Mouse (Mus musculus) brain, adult 2 months (tissue): ENCODE measurements at regions not wholly inside any gene's neighbourhood (a gene's known extent, or its start where the extent isn't known, plus 50 kb on each side); places are given as distances from the start of the nearest gene placed in this dataset.
"Not testable (repeated sequence)": the region's sequence is repeated elsewhere in the genome, so short reads cannot be mapped to it uniquely, and the experiment has no call there.

Source experiments
- DNase-seq: peaks from one replicate; pipeline ENCODE4 v3.0.0; 2011; ENCODE audit warnings: low read depth, low spot score

GRCm38 (mm10) chr6:140816359-140816758, 87.3 kb downstream of the Gm11077 start:
- DNase-seq: no peak

DNA sequence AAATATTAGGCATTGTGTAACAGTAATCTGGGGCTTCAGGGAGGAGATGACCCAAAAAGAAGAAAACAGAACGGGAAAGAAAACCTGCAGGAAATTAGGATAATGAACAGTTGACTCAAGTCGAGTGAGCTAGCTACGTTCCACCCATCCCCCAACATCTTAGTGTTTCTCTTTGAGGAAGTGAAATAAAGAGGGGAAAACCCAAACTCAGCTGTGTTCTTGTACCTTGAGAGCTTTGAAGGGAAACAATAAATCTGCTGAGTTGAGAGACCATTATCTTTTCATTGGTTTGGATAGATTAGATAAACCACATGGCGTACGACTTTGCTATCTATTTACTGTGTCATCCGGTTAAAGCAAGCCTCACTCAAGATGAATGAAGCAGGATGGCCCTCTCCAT, 87.7 kb downstream of the Gm11077 start:
- peak; percentile 33 for DNase-seq

DNA sequence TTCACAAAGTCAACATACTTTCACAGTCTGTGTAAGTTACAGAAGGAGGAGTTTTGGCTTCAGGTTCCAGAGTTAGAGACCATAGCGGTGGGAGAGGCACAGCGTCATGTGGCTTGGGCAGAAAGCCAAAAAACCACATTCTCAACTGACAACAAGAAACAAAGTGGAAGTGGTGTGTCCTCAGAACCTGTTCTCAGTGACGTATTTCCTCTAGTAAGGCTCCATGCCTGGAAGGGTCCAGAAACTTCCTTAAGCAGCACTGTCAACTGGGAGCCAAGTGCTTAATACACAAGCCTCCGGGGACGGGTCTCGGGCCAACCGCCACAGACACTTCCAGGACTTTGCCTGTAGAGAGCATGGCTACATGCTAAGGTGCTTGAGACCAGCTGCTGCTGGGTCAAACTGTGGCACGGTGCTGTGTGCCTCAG, 90.4 kb downstream of the Gm11077 start:
- DNase-seq: no peak

DNA sequence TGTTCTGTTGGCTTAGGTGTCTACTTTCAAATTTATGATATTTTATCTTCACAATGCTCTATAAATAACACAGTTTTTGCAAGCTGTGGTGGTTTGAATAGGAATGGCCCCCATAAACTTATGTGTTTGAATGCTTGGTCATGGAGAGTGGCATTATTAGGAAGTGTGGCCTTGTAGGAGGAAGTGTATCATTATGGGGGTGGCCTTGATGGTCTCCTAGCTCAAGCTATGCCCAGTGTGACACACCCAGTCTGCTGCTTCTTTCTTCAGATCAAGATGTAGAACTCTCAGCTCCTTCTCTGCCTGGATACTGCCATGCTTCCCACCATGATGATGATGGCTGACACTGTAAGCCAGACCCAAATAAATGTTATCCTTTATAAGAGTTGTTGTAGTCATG, 97.4 kb downstream of the Gm11077 start:
- no peak for DNase-seq

GRCm38 (mm10) chr6:140827651-140828050, 98.6 kb downstream of the Gm11077 start:
- no peak for DNase-seq

- DNase-seq: no peak
Measured at GRCm38 (mm10) chr6:140843292-140843991, 114.4 kb downstream of the Gm11077 start.

GRCm38 (mm10) chr6:140847165-140847564, 118.1 kb downstream of the Gm11077 start:
- peak; percentile 59 for DNase-seq

DNA sequence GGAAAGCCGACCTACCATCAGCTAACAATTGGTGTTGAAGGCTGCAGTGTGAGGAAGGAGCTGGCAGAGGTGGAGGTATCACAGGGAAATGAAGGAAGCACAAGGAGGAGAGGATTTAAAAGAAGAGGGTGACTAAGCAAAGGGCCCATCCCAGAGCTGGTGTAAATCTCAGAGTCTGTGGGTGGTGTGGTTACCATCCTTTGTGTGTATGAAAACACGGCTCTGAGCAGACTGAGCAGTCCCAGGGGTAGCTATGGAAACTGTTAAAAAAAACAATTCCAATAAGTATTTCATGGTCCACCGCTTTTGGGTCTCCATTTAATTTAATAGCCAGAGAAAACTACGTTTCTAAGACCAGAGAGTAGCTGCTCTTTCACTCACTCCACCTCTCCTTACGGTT, 123.3 kb downstream of the Gm11077 start:
- peak; percentile 77 for DNase-seq

GRCm38 (mm10) chr6:140853508-140853907, 124.4 kb downstream of the Gm11077 start:
- DNase-seq: peak; percentile 76

DNA sequence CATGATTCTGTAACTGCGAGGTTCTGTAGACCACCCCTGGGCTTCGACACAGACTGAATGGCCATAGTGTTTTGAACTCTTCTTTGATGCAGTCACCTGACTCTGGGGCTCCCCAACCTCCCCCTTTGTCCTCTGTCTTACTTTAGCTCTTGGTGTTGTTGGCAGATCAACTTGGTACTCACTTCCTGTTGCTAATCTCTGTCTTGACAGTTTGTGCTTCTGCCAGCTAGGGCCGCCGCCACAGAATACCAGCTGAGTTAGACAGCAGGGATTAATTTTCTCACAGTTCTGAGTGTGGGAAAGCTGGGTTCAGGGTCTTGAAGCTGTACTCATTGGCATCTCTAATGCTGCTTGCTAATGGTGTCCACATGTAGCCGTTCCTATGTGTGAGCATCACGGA, 125.6 kb downstream of the Gm11077 start:
- DNase-seq: no peak

- no peak for DNase-seq
Measured at GRCm38 (mm10) chr6:140856468-140857117, 127.5 kb downstream of the Gm11077 start.

DNA sequence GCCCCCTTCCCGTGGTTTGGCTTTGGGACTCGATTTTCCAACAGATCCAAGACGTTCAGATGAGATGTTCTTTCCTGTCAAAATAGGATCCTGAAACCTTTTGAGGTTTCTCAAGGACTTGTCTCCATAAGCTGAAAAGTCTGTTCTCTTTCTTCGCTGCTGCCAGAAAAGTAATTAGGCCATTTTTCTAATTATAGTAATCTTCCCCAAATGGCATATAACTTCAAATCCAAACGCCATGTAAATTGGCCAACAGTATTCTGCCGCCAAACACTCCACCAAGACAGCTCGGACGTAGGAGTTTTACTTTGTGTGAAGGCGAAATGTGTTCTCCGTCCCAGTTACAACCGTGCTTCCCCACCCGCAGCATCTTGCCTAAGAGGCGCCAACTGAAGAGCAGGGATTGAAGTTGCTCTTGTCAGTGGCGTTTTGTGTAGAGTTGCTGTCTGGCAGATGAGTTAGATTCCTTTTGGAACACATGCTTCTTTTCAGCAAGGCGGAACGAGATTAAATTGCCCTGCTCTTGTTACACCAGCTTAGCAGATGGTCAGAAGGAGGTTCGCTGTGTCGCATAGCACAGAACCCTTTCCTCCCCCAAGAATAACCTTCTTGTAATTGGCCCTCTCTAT, 128.1 kb downstream of the Gm11077 start:
- DNase-seq: peak; percentile 89

DNA sequence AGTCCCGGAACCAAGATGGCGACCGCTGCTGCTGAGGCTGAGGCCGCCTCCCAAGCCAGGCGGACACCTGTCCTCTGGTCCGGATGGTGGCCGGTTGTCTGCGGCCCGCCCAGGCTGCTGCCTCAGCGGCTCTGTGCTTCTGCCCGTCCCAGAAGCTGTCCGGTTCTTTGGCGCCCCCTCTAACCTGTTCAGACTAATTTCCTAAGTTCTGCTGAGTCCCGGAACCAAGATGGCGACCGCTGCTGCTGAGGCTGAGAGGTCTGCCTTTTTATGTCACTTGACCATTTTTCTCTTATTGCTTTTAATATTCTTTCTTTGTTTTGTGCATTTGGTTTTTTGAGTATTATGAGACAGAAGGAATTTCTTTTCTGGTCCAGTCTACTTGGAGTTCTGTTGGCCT, 140.4 kb downstream of the Gm11077 start:
- DNase-seq: not testable (repeated sequence)

DNA sequence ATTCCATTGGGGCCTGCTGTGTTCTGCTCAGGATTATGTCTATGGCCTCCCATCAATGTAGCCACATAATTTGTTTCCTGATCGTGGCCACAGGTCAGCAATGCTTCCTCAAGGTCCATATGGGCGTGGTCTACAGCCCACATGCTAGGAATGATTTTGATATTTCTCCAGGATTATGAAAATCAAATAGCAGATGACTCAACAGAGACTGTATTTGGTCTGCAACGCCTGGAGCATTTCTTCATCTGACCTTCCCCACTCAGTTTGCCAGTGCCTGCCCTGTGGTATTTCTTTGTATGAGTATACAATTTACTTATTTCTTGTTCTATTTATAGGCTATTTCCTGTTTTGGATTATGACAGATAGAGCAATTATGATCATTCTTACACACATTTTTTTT, 145.7 kb downstream of the Gm11077 start:
- DNase-seq: no peak

- DNase-seq: peak; percentile 59
Measured at GRCm38 (mm10) chr6:140883651-140884050, 154.6 kb downstream of the Gm11077 start.

DNA sequence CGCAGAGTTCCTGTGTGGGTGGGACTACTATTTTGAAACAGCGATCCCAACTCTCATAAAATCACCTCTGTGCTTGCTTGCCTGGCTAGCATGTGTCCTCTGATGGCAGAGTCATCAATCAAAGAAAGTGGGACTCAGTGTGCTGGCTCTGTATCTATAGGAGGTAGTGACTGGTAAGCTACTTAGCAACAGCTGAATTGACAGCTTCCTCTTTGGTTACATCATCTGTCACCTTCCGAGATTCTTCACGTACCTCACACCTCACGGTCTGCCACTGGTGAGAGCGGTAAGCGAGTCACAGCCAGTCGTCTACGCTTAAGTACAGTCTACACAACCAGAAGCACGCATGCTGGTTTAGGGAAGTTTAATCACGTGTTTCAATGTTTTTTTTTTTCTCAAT, 159.5 kb downstream of the Gm11077 start:
- DNase-seq: peak; percentile 16

DNA sequence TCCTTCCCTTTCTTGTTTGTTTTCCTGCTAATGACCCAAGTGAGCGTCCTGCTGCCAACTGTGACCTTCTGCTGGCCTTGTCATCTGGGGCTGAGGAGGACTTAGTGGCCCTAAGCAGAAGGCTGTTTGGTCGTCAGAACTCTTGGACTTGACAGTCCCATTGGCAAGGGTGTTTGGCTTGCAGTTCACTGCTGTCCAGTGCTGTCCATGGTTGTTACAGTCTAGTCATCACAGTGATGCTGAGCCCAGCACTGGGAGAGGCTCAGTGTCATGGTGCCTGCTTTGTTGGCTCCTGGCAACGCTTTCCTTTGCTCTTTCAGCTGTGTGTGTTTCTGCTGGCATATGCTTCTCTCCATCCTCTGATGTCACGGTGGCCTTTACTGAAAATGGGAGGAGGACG, 161.0 kb downstream of the Gm11077 start:
- DNase-seq: peak; percentile 16

DNA sequence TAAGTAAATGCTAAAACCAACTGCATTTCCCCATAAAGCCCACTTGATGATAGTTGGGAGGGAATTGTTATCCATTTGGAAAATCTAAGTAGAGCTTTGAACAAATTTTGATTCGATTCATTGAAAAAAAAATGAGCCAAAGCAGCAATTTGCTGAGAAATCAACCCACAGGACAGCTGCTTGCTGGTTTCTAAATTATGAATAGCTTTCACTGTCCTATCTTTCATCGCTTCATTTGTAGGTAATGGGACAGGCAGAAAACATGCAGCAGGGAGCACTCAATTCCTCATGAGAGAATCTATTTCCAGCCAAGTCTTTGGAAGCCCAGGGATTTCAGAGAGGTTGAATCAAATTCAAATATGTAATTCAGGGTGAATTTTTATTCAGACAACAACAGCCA, 161.5 kb downstream of the Gm11077 start:
- peak; percentile 46 for DNase-seq

DNA sequence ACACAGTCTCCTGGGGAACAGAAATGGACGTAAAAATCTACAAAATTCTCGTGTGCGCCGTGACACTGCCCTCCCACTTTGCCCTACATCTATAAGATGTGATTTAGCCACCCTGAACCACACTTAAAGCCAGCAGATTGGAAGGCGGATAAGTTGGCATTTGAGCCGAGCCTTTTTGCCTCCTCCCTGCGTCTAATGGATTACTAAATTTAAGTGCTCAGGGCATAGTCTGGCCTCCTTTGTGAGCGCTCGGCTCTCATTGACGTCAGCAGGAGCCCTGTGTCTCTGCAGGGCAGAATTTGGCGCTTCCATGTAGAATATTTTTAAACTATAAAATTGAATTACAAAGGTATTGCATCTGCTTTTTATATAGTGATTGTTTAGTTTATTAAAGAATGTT, 165.4 kb downstream of the Gm11077 start:
- peak; percentile 81 for DNase-seq

- DNase-seq: no peak
Measured at GRCm38 (mm10) chr6:140895441-140895840, 166.4 kb downstream of the Gm11077 start.

GRCm38 (mm10) chr6:140897111-140897510, 168.0 kb downstream of the Gm11077 start:
- peak; percentile 13 for DNase-seq

DNA sequence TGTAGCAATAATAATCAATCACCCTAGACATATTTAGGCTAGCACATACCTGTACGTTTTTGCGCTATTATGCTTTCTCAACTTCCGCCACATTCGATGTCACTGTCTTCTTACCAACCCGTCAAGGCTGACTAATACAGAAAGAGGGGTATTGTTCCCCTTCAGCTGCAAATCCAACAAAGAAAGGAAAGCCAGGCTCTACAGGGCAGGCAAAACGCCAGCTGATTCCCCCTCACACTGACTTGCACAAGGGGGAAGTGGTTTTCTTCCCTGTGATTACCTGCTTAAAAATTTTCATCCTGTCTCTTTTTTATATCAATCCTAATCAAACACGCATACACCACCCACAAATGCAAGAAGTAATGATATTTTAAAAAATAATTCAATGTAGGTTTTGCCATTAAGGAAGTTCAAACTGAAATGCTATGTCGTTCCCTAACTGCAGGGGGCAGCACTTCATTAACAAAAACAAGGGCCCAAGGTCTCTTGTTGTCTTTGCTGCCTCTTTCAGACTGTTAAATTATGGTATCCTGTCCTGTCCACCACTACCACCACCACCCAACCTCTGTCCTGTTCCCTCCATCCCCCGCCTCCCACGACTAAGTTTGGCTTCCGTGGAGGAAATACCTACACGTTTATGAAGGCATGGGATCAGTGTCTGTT, 195.4 kb downstream of the Gm11077 start:
- DNase-seq: peak; percentile 73
